Mouse (Mus musculus): ENCODE results near the gene Tap2. TPM values are rescaled to one million over a fixed set of nuclear protein-coding genes. Genes with fewer than 3 reads are reported as not detected.
A peak's percentile ranks its signal among the peaks of the same experiment; 100 is the strongest.

Gene Tap2
- total and polyA plus RNA-seq, 2 experiments from 2014 or later, result 3.3 to 7.5 TPM

GRCm38 (mm10) chr17:34196941-34197894, 6.1 kb upstream of the Tap2 start, which contains the start of gene Psmb8:
Gene Psmb8 (plus strand): TSS chr17:34197721.
- Histone ChIP-seq H3K9ac (replicated peaks; ENCODE audit: low read depth, low read length) (peak within 1 kb of the TSS; percentile 55), H3K27ac (ENCODE audit: low read depth) (peak within 1 kb of the TSS; percentile 13; the same call in 1 of the 2 replicates), H3K27me3 (ENCODE audit: control insufficient read depth, insufficient read depth, low read length) (peaks cover 62% of the 10 kb centered on the region), H3K4me1 (ENCODE audit: control insufficient read depth, insufficient read depth) (no peaks in the 10 kb centered on the region), H3K4me2 (ENCODE audit: low read depth, low read length) (peak within 1 kb of the TSS; percentile 74), H3K9me3 (replicated peaks; ENCODE audit: control insufficient read depth, low read length) (no peaks in the 10 kb centered on the region), H3K36me3 (replicated peaks; ENCODE audit: control insufficient read depth, insufficient read depth, low read length) (no peaks in the 10 kb centered on the region), H3K4me3 (ENCODE audit: low read depth, low read length) (peak within 1 kb of the TSS; percentile 63)
- TF ChIP-seq CTCF (IDR thresholded peaks at IDR 0.05; ENCODE audit: low read depth), result no peak
- TF ChIP-seq EP300 (IDR thresholded peaks at IDR 0.05; ENCODE audit: low read depth), result no peak
- peak; percentile 79 for DNase-seq (ENCODE audit: low spot score)
- 7% methylated on average over 41 of the region's 41 CpGs for WGBS
- peak; percentile 90 for ATAC-seq (ENCODE audit: insufficient read depth, low read depth)

- Histone ChIP-seq H3K4me1 (ENCODE audit: control insufficient read depth, insufficient read depth) (no peaks in the 10 kb centered on the region), H3K4me3 (ENCODE audit: low read depth, low read length) (peak overlapping the region; percentile 63), H3K9ac (replicated peaks; ENCODE audit: low read depth, low read length) (peak overlapping the region; percentile 55), H3K9me3 (replicated peaks; ENCODE audit: control insufficient read depth, low read length) (no peaks in the 10 kb centered on the region), H3K27me3 (ENCODE audit: control insufficient read depth, insufficient read depth, low read length) (peaks cover 54% of the 10 kb centered on the region), H3K36me3 (replicated peaks; ENCODE audit: control insufficient read depth, insufficient read depth, low read length) (no peaks in the 10 kb centered on the region), H3K4me2 (ENCODE audit: low read depth, low read length) (peak overlapping the region; percentile 74), H3K27ac (ENCODE audit: low read depth) (peak overlapping the region; percentile 13; the same call in 1 of the 2 replicates)
- TF ChIP-seq CTCF (IDR thresholded peaks at IDR 0.05; ENCODE audit: low read depth) (no peak), EP300 (IDR thresholded peaks at IDR 0.05; ENCODE audit: low read depth) (no peak)
- 3% methylated on average over 32 of the region's 32 CpGs for WGBS
- ATAC-seq (ENCODE audit: insufficient read depth, low read depth) (peak; percentile 33; the same call in 1 of the 2 replicates), DNase-seq (ENCODE audit: low spot score) (peak; percentile 25)
Observed at GRCm38 (mm10) chr17:34197904-34198520, 5.3 kb upstream of the Tap2 start.

- H3K9ac ChIP-seq (replicated peaks; ENCODE audit: low read depth, low read length), result peak overlapping the region; percentile 55
Observed at GRCm38 (mm10) chr17:34198521-34198912, 4.8 kb upstream of the Tap2 start.

GRCm38 (mm10) chr17:34199050-34199619, 4.2 kb upstream of the Tap2 start:
- H3K4me2 ChIP-seq (ENCODE audit: low read depth, low read length), result peak overlapping the region; percentile 74; the same call in 1 of the 2 replicates
- 70% methylated on average over 12 of the region's 12 CpGs for WGBS
- H3K36me3 ChIP-seq (replicated peaks; ENCODE audit: control insufficient read depth, insufficient read depth, low read length), result no peaks in the 10 kb centered on the region
- peaks cover 45% of the 10 kb centered on the region for H3K27me3 ChIP-seq (ENCODE audit: control insufficient read depth, insufficient read depth, low read length)
- no peaks in the 10 kb centered on the region for H3K9me3 ChIP-seq (replicated peaks; ENCODE audit: control insufficient read depth, low read length)
- peak overlapping the region; percentile 63; the same call in 1 of the 2 replicates for H3K4me3 ChIP-seq (ENCODE audit: low read depth, low read length)
- no peak for TF ChIP-seq CTCF (IDR thresholded peaks at IDR 0.05; ENCODE audit: low read depth)
- TF ChIP-seq EP300 (IDR thresholded peaks at IDR 0.05; ENCODE audit: low read depth), result no peak
- H3K4me1 ChIP-seq (ENCODE audit: control insufficient read depth, insufficient read depth), result no peaks in the 10 kb centered on the region
- no peak overlapping the region; the same call in 1 of the 2 replicates for H3K9ac ChIP-seq (replicated peaks; ENCODE audit: low read depth, low read length)
- ATAC-seq (ENCODE audit: insufficient read depth, low read depth) (no peak), DNase-seq (ENCODE audit: low spot score) (no peak)
- no peak overlapping the region for H3K27ac ChIP-seq (ENCODE audit: low read depth)

More at GRCm38 (mm10) chr17:34198521-34198912, 4.8 kb upstream of the Tap2 start:
- no peak for DNase-seq (ENCODE audit: low spot score)
- Histone ChIP-seq H3K27ac (ENCODE audit: low read depth) (no peak overlapping the region), H3K9me3 (replicated peaks; ENCODE audit: control insufficient read depth, low read length) (no peaks in the 10 kb centered on the region), H3K36me3 (replicated peaks; ENCODE audit: control insufficient read depth, insufficient read depth, low read length) (no peaks in the 10 kb centered on the region), H3K4me2 (ENCODE audit: low read depth, low read length) (peak overlapping the region; percentile 74), H3K27me3 (ENCODE audit: control insufficient read depth, insufficient read depth, low read length) (peaks cover 52% of the 10 kb centered on the region), H3K4me1 (ENCODE audit: control insufficient read depth, insufficient read depth) (no peaks in the 10 kb centered on the region), H3K4me3 (ENCODE audit: low read depth, low read length) (peak overlapping the region; percentile 63)
- ATAC-seq (ENCODE audit: insufficient read depth, low read depth), result no peak
- WGBS, result 7% methylated on average over 11 of the region's 11 CpGs
- TF ChIP-seq EP300 (IDR thresholded peaks at IDR 0.05; ENCODE audit: low read depth) (no peak), CTCF (IDR thresholded peaks at IDR 0.05; ENCODE audit: low read depth) (no peak)

GRCm38 (mm10) chr17:34200047-34200446, 3.3 kb upstream of the Tap2 start:
- DNase-seq (ENCODE audit: low spot score), result no peak
- Histone ChIP-seq H3K36me3 (replicated peaks; ENCODE audit: control insufficient read depth, insufficient read depth, low read length) (no peaks in the 10 kb centered on the region), H3K27ac (ENCODE audit: low read depth) (no peak overlapping the region), H3K4me3 (ENCODE audit: low read depth, low read length) (no peak overlapping the region), H3K27me3 (ENCODE audit: control insufficient read depth, insufficient read depth, low read length) (peaks cover 40% of the 10 kb centered on the region), H3K9me3 (replicated peaks; ENCODE audit: control insufficient read depth, low read length) (no peaks in the 10 kb centered on the region), H3K4me2 (ENCODE audit: low read depth, low read length) (no peak overlapping the region), H3K9ac (replicated peaks; ENCODE audit: low read depth, low read length) (no peak overlapping the region), H3K4me1 (ENCODE audit: control insufficient read depth, insufficient read depth) (no peaks in the 10 kb centered on the region)
- ATAC-seq (ENCODE audit: insufficient read depth, low read depth), result no peak
- WGBS, result 85% methylated on average over 10 of the region's 10 CpGs
- no peak for TF ChIP-seq EP300 (IDR thresholded peaks at IDR 0.05; ENCODE audit: low read depth)

Data from heart, postnatal 0 days (tissue).